Mouse (Mus musculus) brown adipose tissue, adult 24 weeks (tissue): ENCODE measurements around the gene Rhobtb3. TPM values are rescaled to one million over a fixed set of nuclear protein-coding genes. Genes with fewer than 3 reads are reported as not detected.
A peak's percentile ranks its signal among the peaks of the same experiment; 100 is the strongest.

ENCODE experiments used
- H3K27ac ChIP-seq: fragments of 200-500 bp; replicated peaks from 2 replicates; pipeline ENCODE4 v1.5.1; 2012; ENCODE audit warnings: low read depth, mild to moderate bottlenecking, low read length
- H3K4me1 ChIP-seq: fragments of 200-500 bp; 2 replicates; pipeline ENCODE4 v1.6.1; 2012; ENCODE audit warnings: low read length, mixed read lengths; ENCODE audit not compliant: control insufficient read depth, insufficient read depth, insufficient read length
- H3K4me3 ChIP-seq: fragments of 200-500 bp; 2 replicates; pipeline ENCODE4 v1.5.1; 2012; ENCODE audit warnings: low read depth, mild to moderate bottlenecking, low read length, moderate library complexity; ENCODE audit not compliant: insufficient read depth
- polyA plus RNA-seq: library from polyadenylated mRNA; stranded (reverse); fragments of >200 nt; gene quantifications from 2 replicates; pipeline ENCODE4 v1.2.4, GENCODE M21; 2012; ENCODE audit not compliant: missing spikeins, insufficient read depth, insufficient read length

Gene Rhobtb3
- polyA plus RNA-seq, 1 experiment, result 6.9 TPM

- Histone ChIP-seq H3K4me1 (peaks cover 20% of the 10 kb centered on the region), H3K27ac (no peak overlapping the region), H3K4me3 (no peak overlapping the region)
Observed at GRCm38 (mm10) chr13:75844833-75845518, 98.7 kb downstream of the Rhobtb3 start.

- Histone ChIP-seq H3K4me3 (no peak overlapping the region), H3K27ac (no peak overlapping the region), H3K4me1 (peaks cover 22% of the 10 kb centered on the region)
Observed at GRCm38 (mm10) chr13:75843993-75844683, 99.6 kb downstream of the Rhobtb3 start.

- no peak overlapping the region for H3K4me3 ChIP-seq
- peaks cover 22% of the 10 kb centered on the region for H3K4me1 ChIP-seq
- H3K27ac ChIP-seq, result no peak overlapping the region
Observed at GRCm38 (mm10) chr13:75843331-75843730, 100.4 kb downstream of the Rhobtb3 start.

GRCm38 (mm10) chr13:75841950-75842349 lies 101.8 kb downstream of the Rhobtb3 start:
- H3K4me1 ChIP-seq, result peaks cover 22% of the 10 kb centered on the region
- no peak overlapping the region for H3K27ac ChIP-seq
- H3K4me3 ChIP-seq, result no peak overlapping the region

- H3K4me3 ChIP-seq, result peak overlapping the region; percentile 73
- peaks cover 22% of the 10 kb centered on the region for H3K4me1 ChIP-seq
- H3K27ac ChIP-seq, result no peak overlapping the region
Observed at GRCm38 (mm10) chr13:75840752-75841285, 102.9 kb downstream of the Rhobtb3 start.

GRCm38 (mm10) chr13:75839719-75840481 lies 103.8 kb downstream of the Rhobtb3 start, which contains the start of gene Glrx:
Gene Glrx (plus strand): TSS chr13:75839868.
- peak within 1 kb of the TSS; percentile 73 for H3K4me3 ChIP-seq
- H3K4me1 ChIP-seq, result peaks cover 22% of the 10 kb centered on the region
- peak within 1 kb of the TSS; percentile 54 for H3K27ac ChIP-seq

- H3K27ac ChIP-seq, result no peak overlapping the region
- no peak overlapping the region for H3K4me3 ChIP-seq
- peaks cover 15% of the 10 kb centered on the region for H3K4me1 ChIP-seq
Observed at GRCm38 (mm10) chr13:75838506-75838905, 105.2 kb downstream of the Rhobtb3 start.

GRCm38 (mm10) chr13:75835461-75835860 lies 108.3 kb downstream of the Rhobtb3 start:
- 0 out of 2 replicates have a peak, but pooled peaks cover 2% of the 10 kb centered on the region for H3K4me1 ChIP-seq
- no peak overlapping the region for H3K27ac ChIP-seq
- no peak overlapping the region for H3K4me3 ChIP-seq

GRCm38 (mm10) chr13:75833499-75833898 lies 110.2 kb downstream of the Rhobtb3 start:
- Histone ChIP-seq H3K4me3 (no peak overlapping the region), H3K4me1 (no peaks in the 10 kb centered on the region), H3K27ac (no peak overlapping the region)

GRCm38 (mm10) chr13:75832697-75833096 lies 111.0 kb downstream of the Rhobtb3 start:
- Histone ChIP-seq H3K4me3 (no peak overlapping the region), H3K4me1 (no peaks in the 10 kb centered on the region), H3K27ac (no peak overlapping the region)

GRCm38 (mm10) chr13:75831710-75832109 lies 112.0 kb downstream of the Rhobtb3 start:
- no peaks in the 10 kb centered on the region for H3K4me1 ChIP-seq
- no peak overlapping the region for H3K4me3 ChIP-seq
- no peak overlapping the region for H3K27ac ChIP-seq

GRCm38 (mm10) chr13:75830708-75831107 lies 113.0 kb downstream of the Rhobtb3 start:
- Histone ChIP-seq H3K4me3 (no peak overlapping the region), H3K4me1 (no peaks in the 10 kb centered on the region), H3K27ac (no peak overlapping the region)

GRCm38 (mm10) chr13:75825388-75825787 lies 118.3 kb downstream of the Rhobtb3 start:
- no peak overlapping the region for H3K4me3 ChIP-seq
- H3K27ac ChIP-seq, result no peak overlapping the region
- peaks cover 2% of the 10 kb centered on the region; the same call in 1 of the 2 replicates for H3K4me1 ChIP-seq

GRCm38 (mm10) chr13:75824611-75825319 lies 119.0 kb downstream of the Rhobtb3 start:
- no peak overlapping the region for H3K4me3 ChIP-seq
- peaks cover 2% of the 10 kb centered on the region; the same call in 1 of the 2 replicates for H3K4me1 ChIP-seq
- no peak overlapping the region for H3K27ac ChIP-seq
